Mouse (Mus musculus) lung, postnatal 0 days (tissue): ENCODE data around the gene Hmgcl.

Experiments used
- CTCF ChIP-seq: IDR thresholded peaks from 2 replicates; pipeline ENCODE4 v1.5.1; 2016; ENCODE audit warnings: antibody characterized with exemption, mild to moderate bottlenecking
- EP300 ChIP-seq: IDR thresholded peaks from 2 replicates; pipeline ENCODE4 v1.6.1; 2016; ENCODE audit warnings: antibody characterized with exemption, mild to moderate bottlenecking, control low read depth

DNA sequence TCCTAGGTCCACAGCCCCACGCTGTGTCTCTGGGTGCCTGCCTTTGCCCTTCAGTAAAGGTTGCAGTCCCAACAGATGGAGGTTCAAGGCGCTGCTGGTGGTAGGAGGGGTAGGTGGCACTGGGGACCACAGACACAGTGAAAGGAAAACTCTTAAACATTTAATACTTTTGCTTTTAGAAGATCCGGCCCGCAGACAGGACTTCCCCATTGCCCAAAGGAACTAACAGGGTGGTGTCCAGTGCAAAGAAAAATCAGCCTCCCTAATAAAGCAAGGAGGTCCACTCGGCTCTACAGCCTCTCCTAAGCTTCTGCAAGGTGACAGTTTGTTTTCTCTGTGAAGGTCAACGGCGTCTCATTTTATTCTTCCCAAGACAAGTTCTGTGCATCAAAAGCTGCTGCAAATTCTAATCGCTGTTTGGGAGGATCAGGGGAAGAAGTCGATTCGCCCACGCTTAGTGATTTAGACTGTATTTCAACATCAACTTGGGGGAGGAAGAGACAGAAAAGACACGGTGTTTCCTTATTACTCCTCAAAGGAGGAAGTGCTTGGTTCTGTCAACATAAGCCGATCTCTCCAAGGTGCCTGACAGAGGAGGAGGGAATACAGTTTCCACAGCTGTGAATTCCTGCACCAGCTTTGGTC lies 27.5 kb upstream of the Hmgcl start:
- no peak for TF ChIP-seq CTCF
- TF ChIP-seq EP300 = no peak
